Mouse (Mus musculus): ENCODE data around the gene Gsg1. TPM values are rescaled to one million over a fixed set of nuclear protein-coding genes. Genes with fewer than 3 reads are reported as not detected.
A peak's percentile ranks its signal among the peaks of the same experiment; 100 is the strongest.

Gsg1 gene
- polyA plus RNA-seq, 1 experiment from 2014 or later, result 0.44 TPM

DNA sequence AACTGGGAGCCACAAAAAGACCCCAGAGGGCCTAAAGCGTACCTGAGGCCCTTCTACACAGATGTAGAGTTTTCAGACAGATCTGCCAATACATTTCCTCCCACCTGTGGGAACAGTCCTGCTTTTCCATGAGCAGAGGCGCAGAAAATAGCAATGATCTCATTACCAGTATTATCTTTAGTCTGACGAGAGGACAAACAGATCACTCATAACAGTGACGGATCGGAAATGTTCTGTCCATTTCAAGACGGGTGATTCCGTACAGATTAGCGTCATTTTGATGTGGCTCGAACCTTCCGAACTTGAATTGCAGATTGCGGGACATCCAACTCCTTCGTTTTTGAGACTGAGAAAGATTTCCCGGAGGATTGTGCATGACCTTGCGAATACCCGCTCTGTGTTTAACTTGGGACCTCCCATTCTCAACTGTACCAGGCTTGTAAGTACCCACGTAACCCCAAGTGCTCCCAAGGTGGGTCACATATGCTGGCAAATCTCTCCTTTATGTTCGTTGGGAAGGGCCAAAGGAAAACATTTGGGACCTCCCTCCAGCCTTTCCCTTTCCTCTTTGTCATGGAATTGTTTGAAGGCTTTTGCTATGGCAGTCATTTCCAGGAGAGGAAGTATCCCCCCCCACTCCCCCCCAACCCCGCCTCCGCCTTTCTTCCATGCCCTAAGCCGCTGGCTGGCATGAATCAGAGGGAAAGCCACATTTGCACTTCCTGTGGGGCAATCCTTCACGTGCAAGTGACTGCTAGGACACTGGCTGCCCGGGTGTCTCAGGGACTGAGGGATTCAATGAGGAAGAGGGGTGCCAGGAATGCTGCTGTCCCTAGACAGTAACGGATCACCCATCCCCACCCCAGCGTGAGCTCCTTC is 2.1 kb downstream of the Gsg1 start:
- peak overlapping the region; percentile 21; the same call in 1 of the 2 replicates for H3K27ac ChIP-seq
- ATAC-seq (ENCODE audit: low FRiP score, low read depth), result peak; percentile 71

GRCm38 (mm10) chr6:135250926-135251699 is 3.0 kb downstream of the Gsg1 start:
- H3K4me3 ChIP-seq, result no peak overlapping the region
- ATAC-seq (ENCODE audit: low FRiP score, low read depth), result no peak
- H3K27ac ChIP-seq, result no peak overlapping the region
- H3K9ac ChIP-seq, result no peak overlapping the region
- no peak overlapping the region for H3K4me2 ChIP-seq (replicated peaks)
- no peaks in the 10 kb centered on the region for H3K36me3 ChIP-seq
- H3K27me3 ChIP-seq (replicated peaks), result no peaks in the 10 kb centered on the region
- 63% methylated on average over 19 of the region's 19 CpGs for whole genome bisulfite sequencing
- H3K9me3 ChIP-seq, result no peaks in the 10 kb centered on the region; the same call in 1 of the 2 replicates
- peaks cover 19% of the 10 kb centered on the region for H3K4me1 ChIP-seq

More for the DNA sequence above, 2.1 kb downstream of the Gsg1 start:
- 51% methylated on average over 24 of the region's 24 CpGs for WGBS
- no peak overlapping the region for H3K9ac ChIP-seq
- H3K36me3 ChIP-seq, result no peaks in the 10 kb centered on the region
- no peaks in the 10 kb centered on the region; the same call in 1 of the 2 replicates for H3K9me3 ChIP-seq
- peak overlapping the region; percentile 57 for H3K4me2 ChIP-seq (replicated peaks)
- no peaks in the 10 kb centered on the region for H3K27me3 ChIP-seq (replicated peaks)
- H3K4me1 ChIP-seq, result peaks cover 19% of the 10 kb centered on the region
- H3K4me3 ChIP-seq, result no peak overlapping the region; the same call in 1 of the 2 replicates

- H3K4me3 ChIP-seq, result no peak overlapping the region
- no peak overlapping the region for H3K9ac ChIP-seq
- ATAC-seq (ENCODE audit: low FRiP score, low read depth), result 0 out of 2 replicates have a peak, but pooled peaks have one; percentile 13
- H3K9me3 ChIP-seq, result no peaks in the 10 kb centered on the region
- no peak overlapping the region for H3K27ac ChIP-seq
- 21% methylated on average over 19 of the region's 19 CpGs for WGBS
- H3K27me3 ChIP-seq (replicated peaks), result no peaks in the 10 kb centered on the region
- H3K4me1 ChIP-seq, result peaks cover 19% of the 10 kb centered on the region
- no peaks in the 10 kb centered on the region for H3K36me3 ChIP-seq
- H3K4me2 ChIP-seq (replicated peaks), result 0 out of 2 replicates have a peak overlapping the region, but pooled peaks have one; percentile 22
Observed at GRCm38 (mm10) chr6:135249846-135250531, 4.2 kb downstream of the Gsg1 start.

DNA sequence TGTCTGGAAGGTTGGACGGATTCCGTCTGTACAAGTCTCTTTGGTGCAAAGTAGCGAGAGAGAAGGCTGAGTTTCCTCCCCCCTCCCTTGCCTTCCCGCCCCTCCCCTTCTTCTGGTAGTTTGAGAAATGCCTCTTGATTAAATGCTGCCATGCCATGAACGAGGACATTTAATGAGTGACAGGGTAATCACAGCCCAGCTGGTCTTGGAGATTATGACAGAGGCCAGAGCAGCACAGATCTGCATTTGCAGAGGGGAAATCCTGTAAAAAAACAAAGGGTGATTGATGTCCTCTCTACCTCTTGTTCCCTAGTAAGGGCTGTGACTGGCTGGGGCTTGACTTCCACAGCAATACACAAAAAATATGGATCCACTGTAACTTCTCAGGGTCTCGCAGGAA is 6.3 kb downstream of the Gsg1 start:
- Histone ChIP-seq H3K4me2 (replicated peaks) (no peak overlapping the region), H3K36me3 (no peaks in the 10 kb centered on the region), H3K4me1 (peaks cover 15% of the 10 kb centered on the region), H3K27me3 (replicated peaks) (no peaks in the 10 kb centered on the region), H3K4me3 (no peak overlapping the region), H3K27ac (no peak overlapping the region), H3K9ac (no peak overlapping the region), H3K9me3 (no peaks in the 10 kb centered on the region)
- no peak for ATAC-seq (ENCODE audit: low FRiP score, low read depth)
- 67% methylated on average over 6 of the region's 6 CpGs for WGBS

DNA sequence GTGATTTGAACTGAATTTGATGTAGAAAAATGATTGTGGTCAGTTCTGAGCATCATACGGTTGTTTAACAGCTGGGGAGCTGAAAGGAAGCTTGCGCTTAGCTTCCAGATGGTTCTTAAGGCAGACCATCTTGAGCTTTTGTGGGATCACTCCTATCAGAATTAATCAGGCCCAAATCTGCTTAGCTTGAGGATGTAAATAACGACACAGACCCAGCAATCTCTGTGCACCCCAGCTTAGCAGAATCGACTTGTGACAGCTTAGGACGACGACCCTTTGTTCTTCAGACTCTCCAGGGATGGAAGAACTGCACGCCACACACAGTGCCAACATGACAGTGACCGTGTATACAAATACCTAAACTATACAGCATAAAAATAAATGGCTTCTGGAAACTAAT is 8.6 kb downstream of the Gsg1 start:
- Histone ChIP-seq H3K27ac (no peak overlapping the region), H3K9ac (no peak overlapping the region), H3K9me3 (no peaks in the 10 kb centered on the region), H3K4me2 (replicated peaks) (no peak overlapping the region), H3K4me3 (no peak overlapping the region), H3K27me3 (replicated peaks) (no peaks in the 10 kb centered on the region), H3K4me1 (no peaks in the 10 kb centered on the region; the same call in 1 of the 2 replicates), H3K36me3 (no peaks in the 10 kb centered on the region)
- no peak for ATAC-seq (ENCODE audit: low FRiP score, low read depth)
- 77% methylated on average over 8 of the region's 8 CpGs for WGBS

DNA sequence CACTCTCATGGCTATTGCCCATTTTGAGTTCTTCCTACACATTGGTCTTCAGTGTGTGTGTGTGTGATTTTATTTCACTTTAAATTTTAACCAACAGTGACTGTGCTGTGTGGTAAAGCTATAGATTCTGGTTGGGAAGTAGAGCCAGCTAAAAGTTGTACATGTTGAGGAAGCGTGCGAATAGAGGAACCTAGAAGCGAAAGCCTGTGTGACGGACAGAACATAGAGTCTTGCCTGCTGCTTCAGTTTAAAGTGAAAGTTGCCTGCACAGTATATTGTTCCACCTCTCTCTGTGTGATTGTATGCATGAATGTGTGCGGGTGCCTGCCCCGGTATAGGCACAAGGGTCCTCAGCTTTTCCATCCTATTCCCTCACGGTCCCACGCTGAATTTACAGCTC is 13.8 kb downstream of the Gsg1 start:
- 90% methylated on average over 8 of the region's 8 CpGs for WGBS
- no peak overlapping the region for H3K9ac ChIP-seq
- 0 out of 2 replicates have a peak, but pooled peaks cover 4% of the 10 kb centered on the region for H3K36me3 ChIP-seq
- H3K27ac ChIP-seq, result no peak overlapping the region
- no peak overlapping the region for H3K4me3 ChIP-seq
- H3K4me1 ChIP-seq, result no peaks in the 10 kb centered on the region
- no peak overlapping the region for H3K4me2 ChIP-seq (replicated peaks)
- H3K27me3 ChIP-seq (replicated peaks), result no peaks in the 10 kb centered on the region
- no peaks in the 10 kb centered on the region for H3K9me3 ChIP-seq
- ATAC-seq (ENCODE audit: low FRiP score, low read depth), result no peak

DNA sequence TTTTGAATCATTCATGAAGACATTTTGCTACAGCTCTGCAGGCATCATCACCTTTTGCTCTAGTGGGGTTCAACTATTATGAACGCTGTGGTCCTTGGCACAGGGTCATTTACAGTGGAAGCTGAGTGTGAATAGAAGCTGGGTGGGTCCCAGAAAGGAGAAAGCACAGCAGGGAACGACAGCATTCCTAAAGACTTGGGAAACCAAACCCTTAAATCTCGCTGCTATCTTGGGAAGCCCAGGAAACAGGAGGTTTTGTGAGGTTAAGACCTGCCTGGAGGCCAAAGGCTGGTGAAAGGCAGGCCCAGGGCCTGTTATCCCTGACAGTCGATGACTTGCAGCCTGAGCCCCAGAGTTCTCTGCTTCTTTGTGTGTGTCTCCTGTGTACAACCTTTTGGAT is 15.9 kb downstream of the Gsg1 start:
- 49% methylated on average over 4 of the region's 4 CpGs for WGBS

DNA sequence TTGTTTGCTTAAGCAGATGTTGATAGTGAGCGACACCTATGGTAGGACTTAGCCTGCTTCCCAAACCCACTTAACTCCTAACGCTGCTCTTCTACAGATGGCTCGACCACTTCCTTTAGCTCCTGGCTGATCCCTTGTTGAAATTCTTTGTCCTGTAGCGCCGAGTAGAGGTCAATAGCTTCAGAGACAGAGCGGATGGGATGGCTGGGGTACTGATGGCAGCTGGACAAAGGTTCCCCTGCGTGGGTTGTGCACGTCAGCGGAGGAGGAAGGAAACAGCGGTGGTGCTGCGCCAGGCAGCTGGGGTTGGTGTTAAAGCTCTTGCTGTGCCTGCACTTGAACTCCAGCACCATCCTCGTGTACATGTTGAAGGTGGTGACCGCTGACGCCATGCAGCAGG is 16.8 kb downstream of the Gsg1 start:
- no peak overlapping the region for H3K4me2 ChIP-seq (replicated peaks)
- 80% methylated on average over 14 of the region's 14 CpGs for WGBS
- no peaks in the 10 kb centered on the region for H3K27me3 ChIP-seq (replicated peaks)
- H3K4me1 ChIP-seq, result no peaks in the 10 kb centered on the region
- no peak for ATAC-seq (ENCODE audit: low FRiP score, low read depth)
- peaks cover 21% of the 10 kb centered on the region for H3K36me3 ChIP-seq
- H3K4me3 ChIP-seq, result no peak overlapping the region
- H3K9ac ChIP-seq, result no peak overlapping the region
- no peaks in the 10 kb centered on the region for H3K9me3 ChIP-seq
- no peak overlapping the region for H3K27ac ChIP-seq

More for the DNA sequence above, 15.9 kb downstream of the Gsg1 start:
- H3K9me3 ChIP-seq, result no peaks in the 10 kb centered on the region
- no peak for ATAC-seq (ENCODE audit: low FRiP score, low read depth)
- H3K4me1 ChIP-seq, result no peaks in the 10 kb centered on the region
- no peak overlapping the region for H3K9ac ChIP-seq
- peaks cover 16% of the 10 kb centered on the region for H3K36me3 ChIP-seq
- no peaks in the 10 kb centered on the region for H3K27me3 ChIP-seq (replicated peaks)
- no peak overlapping the region for H3K4me2 ChIP-seq (replicated peaks)
- no peak overlapping the region for H3K4me3 ChIP-seq
- no peak overlapping the region for H3K27ac ChIP-seq

GRCm38 (mm10) chr6:135236576-135236975 is 17.6 kb downstream of the Gsg1 start:
- ATAC-seq (ENCODE audit: low FRiP score, low read depth), result no peak
- no peak overlapping the region for H3K4me3 ChIP-seq
- H3K36me3 ChIP-seq, result peaks cover 27% of the 10 kb centered on the region
- 89% methylated on average over 3 of the region's 3 CpGs for WGBS
- H3K9me3 ChIP-seq, result no peaks in the 10 kb centered on the region
- H3K27me3 ChIP-seq (replicated peaks), result no peaks in the 10 kb centered on the region
- no peak overlapping the region for H3K27ac ChIP-seq
- H3K4me2 ChIP-seq (replicated peaks), result no peak overlapping the region
- no peak overlapping the region for H3K9ac ChIP-seq
- H3K4me1 ChIP-seq, result no peaks in the 10 kb centered on the region

- no peak for ATAC-seq (ENCODE audit: low FRiP score, low read depth)
- Histone ChIP-seq H3K27me3 (replicated peaks) (no peaks in the 10 kb centered on the region), H3K36me3 (peaks cover 28% of the 10 kb centered on the region), H3K4me1 (no peaks in the 10 kb centered on the region), H3K4me2 (replicated peaks) (no peak overlapping the region), H3K4me3 (no peak overlapping the region), H3K9ac (no peak overlapping the region), H3K9me3 (no peaks in the 10 kb centered on the region), H3K27ac (no peak overlapping the region)
- WGBS, result 96% methylated on average over 3 of the region's 3 CpGs
Observed at GRCm38 (mm10) chr6:135235742-135236141, 18.4 kb downstream of the Gsg1 start.

GRCm38 (mm10) chr6:135232443-135233182 is 21.5 kb downstream of the Gsg1 start:
- Histone ChIP-seq H3K4me2 (replicated peaks) (no peak overlapping the region), H3K36me3 (peaks cover 37% of the 10 kb centered on the region), H3K27ac (no peak overlapping the region), H3K4me3 (no peak overlapping the region), H3K9me3 (no peaks in the 10 kb centered on the region), H3K4me1 (no peaks in the 10 kb centered on the region), H3K9ac (no peak overlapping the region), H3K27me3 (replicated peaks) (no peaks in the 10 kb centered on the region)
- 67% methylated on average over 12 of the region's 12 CpGs for WGBS
- no peak for ATAC-seq (ENCODE audit: low FRiP score, low read depth)

All from neural tube, embryonic 12.5 days (tissue).